Mouse (Mus musculus) forebrain, embryonic 11.5 days (tissue): ENCODE measurements at regions not wholly inside any gene's neighbourhood (a gene's known extent, or its start where the extent isn't known, plus 50 kb on each side); places are given as distances from the start of the nearest gene placed in this dataset.

Source experiments
- ATAC-seq: fragments of 200-750 bp; cut with Nextera tagmentation; replicated peaks from 2 replicates; pipeline ENCODE4 v1.8.0; 2017; ENCODE audit warnings: moderate TSS enrichment; ENCODE audit not compliant: low FRiP score
- DNase-seq: peaks from one replicate; pipeline ENCODE4 v3.0.0-alpha.2; 2017; ENCODE audit warnings: low spot score
- H3K27ac ChIP-seq: fragments of 300-500 bp; sonication (generic); 2 replicates; pipeline ENCODE4 v1.5.1; 2014; ENCODE audit warnings: low read depth, low read length
- H3K27me3 ChIP-seq: fragments of 300-500 bp; sonication (generic); 2 replicates; pipeline ENCODE4 v1.6.1; 2014; ENCODE audit warnings: mild to moderate bottlenecking, low read length, mixed read lengths; ENCODE audit not compliant: control insufficient read depth, insufficient read depth
- H3K36me3 ChIP-seq: fragments of 300-500 bp; sonication (generic); 2 replicates; pipeline ENCODE4 v1.6.1; 2014; ENCODE audit warnings: mild to moderate bottlenecking, low read length, moderate library complexity, mixed read lengths; ENCODE audit not compliant: control insufficient read depth, insufficient read depth
- H3K4me1 ChIP-seq: fragments of 300-500 bp; sonication (generic); replicated peaks from 2 replicates; pipeline ENCODE4 v1.6.1; 2014; ENCODE audit warnings: low read length, mixed read lengths; ENCODE audit not compliant: control insufficient read depth, insufficient read depth
- H3K4me2 ChIP-seq: fragments of 300-500 bp; sonication (generic); 2 replicates; pipeline ENCODE4 v1.6.1; 2014; ENCODE audit warnings: low read depth, mild to moderate bottlenecking, low read length, moderate library complexity, mixed read lengths; ENCODE audit not compliant: severe bottlenecking
- H3K4me3 ChIP-seq: fragments of 300-500 bp; sonication (generic); 2 replicates; pipeline ENCODE4 v1.5.1; 2014; ENCODE audit warnings: low read depth, low read length
- H3K9ac ChIP-seq: fragments of 300-500 bp; sonication (generic); 2 replicates; pipeline ENCODE4 v1.6.1; 2014; ENCODE audit warnings: low read length
- H3K9me3 ChIP-seq: fragments of 300-500 bp; sonication (generic); 2 replicates; pipeline ENCODE4 v1.6.1; 2016; ENCODE audit warnings: low read length, mixed read lengths; ENCODE audit not compliant: control insufficient read depth
- WGBS: fragments of 180-500 bp; shearing (Covaris S2); extraction: QIAGEN DNeasy Blood & Tissue Kit; methylation state at CpG from one replicate; pipeline ENCODE4 v1.1.7; 2014; 5-methylcytosine and 5-hydroxymethylcytosine counted together

DNA sequence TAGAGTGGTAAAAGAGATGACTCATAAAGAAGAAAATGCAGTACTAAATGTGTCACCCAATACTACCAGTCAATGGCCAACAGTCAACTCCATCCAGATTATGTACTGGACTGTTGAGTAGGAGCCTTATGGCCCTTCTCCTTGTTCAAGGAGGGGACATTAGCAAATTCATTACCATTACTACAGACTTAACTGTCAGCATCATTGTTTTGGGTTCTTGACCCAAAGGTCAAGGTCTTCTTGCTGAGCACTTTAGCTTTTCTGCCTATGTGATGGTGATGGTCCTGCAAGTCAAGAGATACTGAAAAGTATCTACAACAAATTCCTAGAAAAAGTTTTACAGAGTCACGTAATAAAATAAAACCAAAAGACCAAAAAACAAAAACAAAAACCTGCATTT, 1251.4 kb downstream of the Gm37988 start:
- DNase-seq = no peak
- Histone ChIP-seq H3K4me1 (no peaks in the 10 kb centered on the region), H3K27ac (no peak overlapping the region), H3K36me3 (no peaks in the 10 kb centered on the region), H3K4me3 (no peak overlapping the region), H3K4me2 (no peak overlapping the region), H3K27me3 (no peaks in the 10 kb centered on the region), H3K9me3 (no peaks in the 10 kb centered on the region), H3K9ac (no peak overlapping the region)
- ATAC-seq = no peak
- WGBS = 89% methylated on average over 1 of the region's 1 CpGs

DNA sequence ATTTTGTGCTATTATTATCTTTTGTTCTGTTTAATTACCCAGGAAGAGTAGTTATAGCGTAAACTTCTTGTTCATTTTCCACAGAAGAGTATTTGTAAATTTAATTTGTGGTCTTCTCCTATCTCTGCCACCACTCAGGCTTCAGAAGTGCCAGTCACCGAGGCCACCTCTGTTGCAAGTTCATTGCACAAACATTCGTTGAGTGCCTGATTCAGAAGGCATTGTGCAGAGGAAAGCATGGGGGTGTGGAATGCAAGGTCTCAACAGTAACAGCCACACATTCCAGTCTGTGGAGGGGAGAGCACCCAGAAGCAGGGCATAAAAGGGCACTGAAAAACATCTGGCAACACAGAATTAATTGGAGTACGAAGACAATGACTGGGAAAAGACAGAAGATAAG, 1268.9 kb downstream of the Gm37988 start:
- Histone ChIP-seq H3K4me3 (no peak overlapping the region), H3K36me3 (no peaks in the 10 kb centered on the region), H3K4me2 (no peak overlapping the region), H3K27me3 (no peaks in the 10 kb centered on the region), H3K27ac (no peak overlapping the region), H3K9ac (no peak overlapping the region), H3K9me3 (no peaks in the 10 kb centered on the region), H3K4me1 (no peaks in the 10 kb centered on the region)
- DNase-seq = no peak
- no peak for ATAC-seq
- 55% methylated on average over 4 of the region's 4 CpGs for WGBS

DNA sequence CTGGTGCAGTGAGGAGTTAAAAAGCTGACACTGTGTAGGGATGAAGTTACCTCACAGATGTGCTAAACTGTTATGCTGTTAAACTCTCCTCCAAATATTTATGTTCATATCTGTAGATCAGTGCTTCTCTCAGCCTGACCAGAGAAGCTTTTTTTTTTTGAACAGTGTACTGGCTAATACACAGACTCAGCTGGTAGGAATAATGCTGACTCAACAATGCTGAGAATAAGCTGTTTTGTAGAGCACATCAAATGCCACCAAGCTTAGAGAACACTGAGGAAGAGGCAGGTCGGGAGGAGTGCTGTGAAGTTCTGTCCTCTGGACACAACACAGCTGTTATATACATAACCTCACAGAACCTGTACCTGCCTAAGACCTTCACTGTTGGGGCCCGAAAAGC, 1274.2 kb downstream of the Gm37988 start:
- Histone ChIP-seq H3K4me1 (no peaks in the 10 kb centered on the region), H3K9ac (no peak overlapping the region), H3K27me3 (no peaks in the 10 kb centered on the region), H3K4me2 (no peak overlapping the region), H3K27ac (no peak overlapping the region), H3K4me3 (no peak overlapping the region), H3K9me3 (no peaks in the 10 kb centered on the region), H3K36me3 (no peaks in the 10 kb centered on the region)
- ATAC-seq (no peak), DNase-seq (no peak)
- WGBS = 79% methylated on average over 2 of the region's 2 CpGs

DNA sequence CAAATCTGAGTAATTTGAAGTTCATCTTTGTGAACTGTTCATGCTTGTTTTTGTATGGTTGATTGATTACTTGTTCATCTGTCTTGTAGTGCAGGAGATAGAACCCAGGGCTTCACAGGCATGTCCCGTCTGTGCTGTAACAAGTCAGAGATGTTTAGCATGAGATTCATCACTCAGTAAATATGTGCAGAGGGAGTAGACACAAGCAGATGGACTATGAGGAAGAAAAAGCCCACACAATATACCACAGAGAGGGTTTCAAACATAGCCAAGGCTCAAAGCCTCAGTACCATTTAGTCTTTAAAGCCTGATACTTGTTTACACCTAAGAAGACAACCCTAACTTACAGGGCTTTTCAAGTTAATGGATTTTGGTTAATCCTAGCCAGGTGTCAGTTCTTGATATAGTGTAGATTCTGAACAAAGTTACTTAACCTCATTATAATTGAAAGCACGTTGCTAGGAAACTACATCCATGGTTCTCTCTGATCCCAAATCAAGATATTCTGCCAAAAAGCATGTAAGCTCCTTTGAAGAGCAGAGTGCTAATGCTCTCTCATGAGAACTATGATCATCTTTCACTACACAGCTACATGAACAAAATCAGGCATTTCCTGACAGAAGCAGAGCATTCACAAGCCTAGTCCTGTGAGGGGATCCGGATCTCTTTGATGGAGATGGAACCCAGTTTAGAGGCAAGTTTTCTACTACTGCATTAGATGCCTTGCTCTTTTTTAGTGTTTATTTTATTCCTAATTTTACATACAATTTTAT, 1286.7 kb downstream of the Gm37988 start:
- no peak overlapping the region for H3K4me3 ChIP-seq
- H3K27ac ChIP-seq = no peak overlapping the region
- no peaks in the 10 kb centered on the region for H3K36me3 ChIP-seq
- DNase-seq = no peak
- no peaks in the 10 kb centered on the region for H3K9me3 ChIP-seq
- H3K4me1 ChIP-seq = no peaks in the 10 kb centered on the region
- no peak for ATAC-seq
- H3K27me3 ChIP-seq = no peaks in the 10 kb centered on the region
- H3K9ac ChIP-seq = no peak overlapping the region
- WGBS = 84% methylated on average over 3 of the region's 3 CpGs
- H3K4me2 ChIP-seq = no peak overlapping the region

DNA sequence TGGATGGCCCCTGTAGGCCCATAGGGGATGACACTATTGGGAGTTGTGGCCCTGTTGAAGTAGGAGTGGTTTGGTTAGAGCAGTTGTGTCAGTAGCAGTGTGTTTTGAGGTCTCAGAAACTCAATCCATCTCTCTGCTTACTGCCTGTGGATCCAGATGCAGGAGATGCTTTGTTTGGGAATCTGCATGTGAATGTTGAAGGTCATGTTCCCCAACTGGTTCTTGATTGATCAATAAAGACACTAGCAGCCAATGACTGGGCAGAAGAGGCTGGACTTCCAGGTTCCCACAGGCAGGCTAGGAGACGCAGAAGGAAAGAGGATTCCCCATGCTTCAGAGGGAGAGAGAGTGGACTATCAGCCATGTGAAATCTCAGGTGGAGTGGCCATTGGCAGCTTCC, 1309.9 kb downstream of the Gm37988 start:
- Histone ChIP-seq H3K27ac (no peak overlapping the region), H3K9ac (no peak overlapping the region), H3K4me3 (no peak overlapping the region), H3K27me3 (no peaks in the 10 kb centered on the region), H3K4me2 (no peak overlapping the region), H3K36me3 (no peaks in the 10 kb centered on the region), H3K4me1 (no peaks in the 10 kb centered on the region), H3K9me3 (no peaks in the 10 kb centered on the region)
- no peak for ATAC-seq
- 78% methylated on average over 1 of the region's 1 CpGs for WGBS
- no peak for DNase-seq

DNA sequence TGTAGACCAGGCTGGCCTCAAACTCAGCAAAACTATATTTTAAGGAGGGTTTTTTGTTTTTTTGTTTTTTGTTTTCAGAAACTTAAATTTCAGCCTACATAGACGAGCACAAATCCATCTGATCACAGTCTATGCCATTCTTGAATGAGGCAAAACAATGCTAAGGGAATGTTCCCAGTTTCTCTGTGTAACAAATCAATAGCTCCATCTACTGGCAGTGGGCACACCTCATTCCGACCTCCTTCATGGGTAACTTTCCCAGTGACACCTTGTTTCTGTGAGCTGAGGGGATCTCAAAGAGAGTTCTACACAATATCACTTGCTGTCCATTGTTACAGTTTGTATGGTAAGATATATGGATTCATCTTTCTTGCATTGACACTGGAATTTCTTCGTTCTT, 1327.4 kb downstream of the Gm37988 start:
- Histone ChIP-seq H3K4me1 (no peaks in the 10 kb centered on the region), H3K27me3 (no peaks in the 10 kb centered on the region), H3K36me3 (no peaks in the 10 kb centered on the region), H3K4me2 (no peak overlapping the region), H3K9me3 (no peaks in the 10 kb centered on the region), H3K9ac (no peak overlapping the region), H3K27ac (no peak overlapping the region), H3K4me3 (no peak overlapping the region)
- ATAC-seq (peak; percentile 69; the same call in 1 of the 2 replicates), DNase-seq (peak; percentile 49)
- WGBS = 17% methylated on average over 3 of the region's 3 CpGs

DNA sequence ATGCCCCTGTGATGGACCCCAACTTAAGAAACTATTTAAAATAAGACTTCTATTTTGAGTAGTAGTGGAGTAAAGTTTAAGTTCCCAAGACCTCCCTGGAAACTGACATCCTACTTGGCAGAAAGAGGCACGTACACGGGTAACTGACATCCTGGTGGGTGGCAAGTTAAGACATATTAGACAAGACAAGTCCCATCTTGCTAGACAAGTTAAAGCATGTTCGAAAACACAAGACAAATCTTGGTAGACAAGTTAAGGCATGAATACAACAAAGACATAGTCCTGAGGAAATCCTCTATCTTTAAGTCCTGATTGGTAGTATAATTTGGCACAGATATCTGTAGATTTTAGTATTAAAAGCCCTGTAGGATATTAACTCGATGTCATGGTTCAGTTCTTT, 1332.6 kb downstream of the Gm37988 start:
- H3K36me3 ChIP-seq = no peaks in the 10 kb centered on the region
- no peaks in the 10 kb centered on the region for H3K9me3 ChIP-seq
- H3K27ac ChIP-seq = no peak overlapping the region
- no peak for ATAC-seq
- no peaks in the 10 kb centered on the region for H3K4me1 ChIP-seq
- no peaks in the 10 kb centered on the region for H3K27me3 ChIP-seq
- no peak for DNase-seq
- H3K4me2 ChIP-seq = no peak overlapping the region
- no peak overlapping the region for H3K4me3 ChIP-seq
- no peak overlapping the region for H3K9ac ChIP-seq
- WGBS = 87% methylated on average over 4 of the region's 4 CpGs

DNA sequence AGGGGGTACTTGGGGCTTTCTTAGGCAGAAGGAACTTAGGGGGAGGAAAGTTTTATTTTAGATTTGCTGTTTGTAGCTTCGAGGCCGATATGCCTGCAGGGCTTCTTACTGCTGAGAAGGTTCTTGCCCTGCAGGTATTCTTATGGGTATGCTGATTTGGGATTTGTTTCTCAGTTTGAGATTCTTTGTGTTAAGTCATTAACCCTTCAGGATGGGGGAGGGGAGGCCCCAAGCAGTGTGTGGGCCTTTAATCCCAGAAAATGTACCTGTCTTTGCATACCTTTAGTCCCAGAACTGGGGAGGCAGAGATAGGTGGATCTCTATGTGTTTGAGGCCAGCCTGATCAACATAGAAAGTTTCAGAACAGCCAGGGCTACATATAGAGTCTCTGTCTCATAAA, 1335.1 kb downstream of the Gm37988 start:
- ATAC-seq (no peak), DNase-seq (no peak)
- H3K27me3 ChIP-seq = no peaks in the 10 kb centered on the region
- WGBS = 40% methylated on average over 2 of the region's 2 CpGs
- H3K4me3 ChIP-seq = no peak overlapping the region
- no peaks in the 10 kb centered on the region for H3K9me3 ChIP-seq
- no peak overlapping the region for H3K9ac ChIP-seq
- no peaks in the 10 kb centered on the region for H3K36me3 ChIP-seq
- no peak overlapping the region for H3K4me2 ChIP-seq
- no peaks in the 10 kb centered on the region for H3K4me1 ChIP-seq
- no peak overlapping the region for H3K27ac ChIP-seq

DNA sequence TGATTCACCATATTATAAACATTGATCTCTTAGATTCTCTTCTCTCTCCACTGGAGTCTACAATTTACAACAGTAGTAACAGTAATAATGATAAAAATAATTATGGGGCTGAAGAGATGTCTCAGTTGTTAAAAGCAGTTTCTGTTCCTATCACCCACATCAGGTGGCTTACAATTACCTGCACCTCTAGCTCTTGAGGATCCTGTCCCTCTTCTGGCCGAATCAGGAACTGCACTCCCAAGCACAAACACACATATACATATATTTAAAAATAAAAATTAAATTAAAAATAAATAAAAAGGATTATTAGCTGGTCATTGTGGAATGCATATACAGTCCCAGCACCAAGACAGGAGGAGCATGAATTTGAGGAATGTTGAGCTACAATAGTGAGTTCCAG, 1336.2 kb downstream of the Gm37988 start:
- H3K27ac ChIP-seq = no peak overlapping the region
- no peak overlapping the region for H3K4me3 ChIP-seq
- H3K9ac ChIP-seq = no peak overlapping the region
- no peak overlapping the region for H3K4me2 ChIP-seq
- no peak for DNase-seq
- no peaks in the 10 kb centered on the region for H3K36me3 ChIP-seq
- no peaks in the 10 kb centered on the region for H3K9me3 ChIP-seq
- 57% methylated on average over 1 of the region's 1 CpGs for WGBS
- H3K4me1 ChIP-seq = no peaks in the 10 kb centered on the region
- no peaks in the 10 kb centered on the region for H3K27me3 ChIP-seq
- ATAC-seq = 0 out of 2 replicates have a peak, but pooled peaks have one; percentile 27
